Mouse (Mus musculus) right cerebral cortex, adult 18-20 months (tissue): Measurements from ENCODE around the gene Ndrg4.

Experiments used
- DNase-seq: peaks from one replicate; pipeline ENCODE4 v3.0.0; 2022; ENCODE audit warnings: mixed read lengths

Gene Ndrg4

DNA sequence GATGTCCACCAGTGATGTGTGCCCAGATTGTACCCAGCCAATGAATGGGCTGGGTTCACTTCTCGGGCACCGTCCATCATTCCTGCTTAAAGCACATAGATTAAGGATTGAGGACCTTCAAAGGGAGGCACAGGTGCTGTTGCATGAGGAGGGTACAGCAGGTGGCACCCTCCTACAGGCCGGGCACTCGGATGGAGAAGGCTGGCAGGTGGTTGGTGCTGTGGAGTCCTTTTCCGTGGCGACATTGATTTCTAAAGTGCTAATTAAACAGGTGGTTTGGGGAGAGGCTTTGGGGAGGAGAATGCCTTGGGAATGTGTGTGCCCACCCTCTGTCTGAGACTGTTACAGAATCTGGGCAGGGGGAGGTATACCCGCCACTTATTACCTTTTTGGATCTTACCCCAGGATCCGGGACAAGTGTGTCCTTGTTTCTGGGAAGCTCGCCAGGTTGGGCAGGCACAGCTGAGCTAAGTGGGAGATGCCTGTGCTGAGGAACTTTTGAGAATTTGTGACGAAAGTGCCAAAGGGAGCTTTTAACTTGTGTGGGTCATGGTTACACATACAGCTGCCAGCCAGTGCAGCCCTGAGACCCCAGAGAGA is 11.4 kb downstream of the Ndrg4 start:
- DNase-seq: peak; percentile 85

DNA sequence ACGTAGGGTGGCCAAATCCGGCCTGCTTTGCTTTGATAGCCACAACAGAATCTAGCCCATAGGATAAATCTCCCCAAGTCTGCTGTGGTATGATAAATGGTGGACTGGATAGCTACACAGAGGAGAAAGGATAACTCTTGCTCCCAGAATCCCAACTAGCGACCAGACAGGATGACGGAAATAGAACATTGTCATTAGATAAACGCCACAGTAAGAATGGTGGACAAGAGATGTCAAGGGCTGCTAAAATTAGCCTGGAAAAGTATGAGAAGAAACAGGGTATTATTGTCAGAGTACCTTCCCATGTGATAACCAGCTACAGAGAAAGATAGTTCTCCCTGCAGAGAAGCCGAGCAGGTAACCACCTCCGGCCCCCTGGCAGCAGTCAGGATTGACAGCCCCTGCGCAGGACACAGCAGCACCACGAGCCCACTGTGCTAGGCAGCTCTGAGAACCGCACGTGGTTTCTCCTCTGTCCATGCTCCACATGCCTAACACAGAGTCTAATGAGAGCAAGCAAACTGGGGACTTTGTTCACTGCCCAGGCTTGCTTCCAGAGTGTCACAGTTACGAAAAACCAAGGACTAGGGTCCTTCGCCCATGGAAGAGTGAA is 14.3 kb downstream of the Ndrg4 start:
- no peak for DNase-seq

DNA sequence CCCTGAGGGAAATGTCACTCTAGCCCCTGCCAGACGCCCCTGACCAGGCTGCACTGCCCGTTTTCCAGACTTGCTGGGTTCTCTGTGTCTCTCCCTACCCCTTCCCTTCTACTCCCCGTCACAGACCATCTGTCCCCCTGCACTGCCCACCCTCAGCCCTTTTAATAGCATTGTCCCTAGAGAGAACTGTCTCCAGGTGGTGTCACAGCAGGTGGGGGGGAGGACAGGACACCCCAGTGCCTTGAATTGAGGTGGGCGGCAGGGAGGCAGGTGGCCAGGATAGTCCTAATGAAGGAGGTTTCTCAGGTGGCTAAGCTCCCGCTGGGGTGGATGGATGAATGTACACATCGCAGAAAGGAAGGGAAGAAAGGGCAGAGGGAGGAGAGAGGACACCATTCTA is 17.9 kb downstream of the Ndrg4 start:
- peak; percentile 77 for DNase-seq

- no peak for DNase-seq
Observed at GRCm38 (mm10) chr8:95696661-95697060, 19.9 kb downstream of the Ndrg4 start.

- peak; percentile 88 for DNase-seq
Observed at GRCm38 (mm10) chr8:95697128-95697527, 20.3 kb downstream of the Ndrg4 start.

DNA sequence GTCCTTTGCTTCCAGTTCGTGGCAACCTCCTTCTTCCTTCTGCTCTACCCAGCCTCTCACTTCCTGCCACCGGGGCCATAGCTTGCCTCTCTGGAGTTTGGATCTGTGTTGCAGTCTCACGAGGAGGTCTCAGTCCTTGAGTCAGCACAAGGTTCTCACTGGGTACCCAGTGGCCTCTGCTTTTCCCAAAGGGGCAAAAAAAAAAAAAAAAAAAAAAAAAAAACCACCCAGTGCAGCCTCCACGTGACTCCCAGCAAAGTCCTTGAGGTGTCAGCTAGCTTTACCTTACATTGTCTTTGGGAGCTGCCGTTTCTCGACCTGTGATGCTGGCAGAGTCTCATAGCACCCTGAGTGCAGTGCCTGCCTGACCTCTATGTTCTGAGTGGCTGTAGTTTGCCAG is 21.4 kb downstream of the Ndrg4 start:
- DNase-seq: no peak

DNA sequence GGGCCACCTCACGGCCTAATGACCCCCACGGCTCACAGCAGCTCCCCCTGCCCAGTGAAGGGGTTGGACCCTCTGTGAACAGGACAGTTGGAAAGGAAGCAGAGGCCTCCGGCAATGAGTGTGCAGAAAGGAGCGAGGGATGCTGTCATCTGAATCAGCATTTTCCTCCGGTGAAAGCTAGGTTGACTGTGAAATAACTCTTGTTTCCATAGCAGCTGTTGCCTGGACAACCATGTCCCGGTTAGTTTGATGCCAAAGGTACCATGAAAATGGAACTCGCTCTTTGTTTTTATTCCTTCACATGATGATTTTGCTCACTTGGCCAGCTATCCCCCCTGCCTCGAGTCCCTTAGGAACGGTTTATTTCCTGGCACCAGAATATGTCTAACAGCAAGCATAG is 23.5 kb downstream of the Ndrg4 start:
- peak; percentile 91 for DNase-seq

- no peak for DNase-seq
Observed at GRCm38 (mm10) chr8:95701809-95702208, 25.0 kb downstream of the Ndrg4 start.

DNA sequence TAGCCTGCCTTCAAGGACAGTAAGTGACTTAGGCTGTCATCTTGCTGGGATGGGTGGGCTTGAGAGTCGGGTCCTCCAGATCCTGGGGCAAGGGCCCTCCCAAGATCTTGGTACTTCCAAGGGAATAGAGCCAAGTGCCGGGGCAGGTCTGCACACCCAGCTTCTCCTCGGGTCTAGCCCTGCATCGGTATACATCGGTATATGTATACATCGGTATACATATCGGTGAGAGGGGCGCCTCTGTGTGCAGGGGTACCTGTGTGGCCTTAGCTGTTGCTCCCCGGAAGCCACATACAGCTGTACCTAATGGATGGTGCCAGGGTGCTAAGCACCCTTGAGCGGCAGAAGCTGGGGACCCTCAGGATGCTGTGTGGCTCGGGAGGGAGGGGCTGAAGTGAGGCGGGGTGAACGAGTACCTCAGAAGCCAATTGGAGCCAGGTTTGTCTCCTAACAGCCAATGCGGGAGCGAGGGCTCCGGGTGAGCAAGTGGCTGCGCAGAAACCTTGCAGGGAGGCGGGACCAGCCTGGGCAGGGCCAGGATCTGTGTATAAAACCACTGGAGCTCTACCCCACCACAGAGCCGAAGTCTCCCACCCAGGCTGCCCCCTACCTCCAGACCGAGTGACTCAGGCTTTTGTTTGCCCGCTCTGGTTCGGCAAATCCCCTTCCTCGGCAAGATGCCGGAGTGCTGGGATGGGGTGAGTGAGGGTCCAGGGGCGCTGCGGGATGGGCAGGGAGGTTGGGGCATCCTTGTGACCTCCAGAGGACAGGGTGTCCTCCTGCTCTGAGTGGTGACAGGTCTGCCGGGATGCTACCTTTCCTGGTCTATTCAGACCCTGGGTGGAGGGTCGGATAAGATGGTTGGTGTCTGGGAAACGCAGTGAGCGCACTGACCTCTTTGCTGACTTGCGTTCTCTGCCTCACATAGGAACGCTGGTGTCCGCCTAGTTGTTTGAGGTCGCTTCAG is 26.0 kb downstream of the Ndrg4 start:
- DNase-seq: peak; percentile 96

- peak; percentile 89 for DNase-seq
Observed at GRCm38 (mm10) chr8:95703461-95704260, 26.9 kb downstream of the Ndrg4 start.

DNA sequence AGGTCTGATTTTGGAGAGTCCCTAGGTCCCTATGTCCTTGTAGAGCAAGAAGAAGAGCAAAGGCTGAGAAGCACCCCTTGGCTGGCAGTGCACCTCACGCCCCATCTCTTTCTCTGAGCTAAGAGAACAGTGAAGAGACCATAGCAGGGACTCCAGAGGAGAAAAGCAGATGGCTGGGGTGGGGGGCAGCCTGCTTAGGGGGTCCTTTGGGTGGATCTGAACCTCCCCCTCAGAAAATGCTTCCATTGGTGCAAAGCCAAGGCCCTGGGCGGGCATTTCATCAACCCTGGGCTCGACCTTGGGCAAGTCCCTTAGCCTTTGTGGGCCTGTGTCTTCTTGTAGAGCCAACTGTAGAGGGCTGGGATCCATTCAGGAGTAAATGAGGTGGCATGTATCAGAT is 27.8 kb downstream of the Ndrg4 start:
- DNase-seq: no peak

DNA sequence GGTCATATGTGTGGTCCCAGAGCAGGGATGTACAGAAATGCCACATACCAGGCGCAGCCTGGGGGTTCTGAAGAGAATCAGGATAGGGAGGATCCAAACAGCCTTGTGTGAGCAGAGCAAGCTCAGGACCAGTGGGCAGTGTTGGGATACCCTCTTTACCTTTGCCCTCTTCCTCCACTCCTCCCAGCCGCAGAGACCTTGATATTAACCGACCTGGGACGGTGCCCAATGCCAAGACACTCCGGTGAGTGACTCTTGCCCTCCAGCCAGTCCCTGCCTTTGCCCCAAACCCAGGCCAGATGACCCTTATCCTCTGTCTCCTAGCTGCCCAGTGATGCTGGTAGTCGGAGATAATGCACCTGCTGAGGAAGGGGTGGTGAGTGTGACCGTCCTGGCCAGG is 32.8 kb downstream of the Ndrg4 start:
- DNase-seq: no peak

- no peak for DNase-seq
Observed at GRCm38 (mm10) chr8:95711029-95711428, 34.2 kb downstream of the Ndrg4 start.

- no peak for DNase-seq
Observed at GRCm38 (mm10) chr8:95712395-95712794, 35.6 kb downstream of the Ndrg4 start.

GRCm38 (mm10) chr8:95713100-95714010 is 36.6 kb downstream of the Ndrg4 start:
- DNase-seq: peak; percentile 71

GRCm38 (mm10) chr8:95714367-95714766 is 37.6 kb downstream of the Ndrg4 start:
- DNase-seq: peak; percentile 8

- DNase-seq: peak; percentile 15
Observed at GRCm38 (mm10) chr8:95714837-95715413, 38.1 kb downstream of the Ndrg4 start.

DNA sequence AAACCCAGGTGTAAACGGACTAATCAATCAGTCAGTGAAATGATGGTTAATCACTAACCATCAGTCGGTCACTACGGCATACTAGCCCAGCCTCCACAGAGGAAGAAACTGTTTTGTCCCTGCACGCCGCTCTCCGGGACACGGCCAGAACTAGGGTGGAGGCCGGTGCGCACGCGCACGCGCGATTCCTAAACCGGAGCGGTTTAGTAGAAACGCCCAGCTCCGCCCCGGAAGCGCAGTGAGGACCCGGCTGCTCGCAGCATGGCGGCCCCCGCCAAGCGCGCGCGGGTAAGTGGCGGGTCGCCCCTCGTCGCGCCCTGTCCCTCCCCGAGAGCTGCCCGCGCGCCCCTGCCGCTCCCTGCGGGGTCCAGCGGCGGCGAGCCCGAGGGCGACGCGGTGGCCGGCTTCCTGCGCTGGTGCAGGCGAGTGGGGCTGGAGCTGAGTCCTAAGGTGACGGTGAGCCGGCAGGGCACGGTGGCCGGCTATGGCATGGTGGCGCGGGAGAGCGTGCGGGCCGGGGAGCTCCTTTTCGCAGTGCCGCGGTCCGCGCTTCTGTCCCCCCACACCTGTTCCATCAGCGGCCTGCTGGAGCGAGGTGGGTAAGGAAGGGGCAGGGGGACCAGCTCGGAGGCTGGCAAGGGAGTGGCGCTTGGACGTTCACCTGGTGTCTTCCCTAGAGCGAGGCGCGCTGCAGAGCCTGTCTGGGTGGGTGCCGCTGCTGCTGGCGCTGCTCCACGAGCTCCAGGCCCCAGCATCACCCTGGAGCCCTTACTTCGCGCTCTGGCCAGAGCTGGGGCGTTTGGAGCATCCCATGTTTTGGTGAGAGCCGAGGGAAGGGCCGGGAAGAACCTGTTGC is 39.1 kb downstream of the Ndrg4 start, which contains the start of gene Setd6:
Gene Setd6, plus strand, starts transcription at position 206 of the 856 bp plus-strand sequence.
- DNase-seq: peak; percentile 89

GRCm38 (mm10) chr8:95716546-95717335 is 40.0 kb downstream of the Ndrg4 start:
- DNase-seq: peak; percentile 7
